Mouse (Mus musculus) brain, embryonic 14.5 days (tissue): Measurements from ENCODE around the gene Pitpnc1.

Experiments used
- CTCF ChIP-seq: fragments of 200-500 bp; IDR thresholded peaks from 2 replicates; pipeline ENCODE4 v1.5.1; 2012; ENCODE audit warnings: inconsistent platforms, mild to moderate bottlenecking, moderate library complexity, borderline replicate concordance; ENCODE audit not compliant: insufficient read depth, insufficient read length; ENCODE audit errors: extremely low read depth
- POLR2A ChIP-seq: fragments of 200-500 bp; IDR thresholded peaks from 2 replicates; pipeline ENCODE4 v1.6.1; 2012; ENCODE audit warnings: mild to moderate bottlenecking, inconsistent platforms, borderline replicate concordance; ENCODE audit not compliant: poor library complexity, insufficient read depth, insufficient read length, severe bottlenecking; ENCODE audit errors: extremely low read depth

DNA sequence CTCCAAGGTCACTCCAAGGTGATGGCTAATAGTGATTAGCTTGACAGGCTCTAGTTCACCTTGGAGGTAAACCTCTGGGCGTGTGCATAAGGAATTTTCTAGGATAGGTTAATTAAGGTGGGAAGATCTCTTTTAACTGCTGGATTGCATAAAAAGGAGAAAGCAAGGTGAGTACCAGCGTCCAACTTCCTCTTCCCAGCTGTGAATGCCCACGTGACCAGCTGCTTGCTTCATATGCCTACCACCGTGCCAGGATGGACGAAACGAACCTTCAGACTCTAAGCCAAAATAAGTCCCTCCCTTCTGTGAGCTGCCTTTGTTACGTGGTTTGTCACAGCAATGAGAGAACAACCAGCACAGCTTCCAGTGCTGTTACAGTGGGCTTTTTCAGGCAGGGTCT, 228.8 kb downstream of the Pitpnc1 start:
- TF ChIP-seq CTCF (no peak), POLR2A (no peak)
